Mouse (Mus musculus) lung, adult 18-20 months (tissue): ENCODE measurements around the gene Cox5b.
A peak's percentile ranks its signal among the peaks of the same experiment; 100 is the strongest.
"Not testable (repeated sequence)": the region's sequence is repeated elsewhere in the genome, so short reads cannot be mapped to it uniquely, and the experiment has no call there.

ENCODE experiments used
- DNase-seq, 2 experiments: peaks; one replicate each; pipeline ENCODE4 v3.0.0; 2022; ENCODE audit warnings: mixed read lengths in 2 of 2

The Cox5b gene

GRCm38 (mm10) chr1:36691271-36692155 is at the start of gene Cox5b:
Gene Cox5b (plus strand): TSS chr1:36691449.
- peak; percentile 97 to 98 for DNase-seq

DNA sequence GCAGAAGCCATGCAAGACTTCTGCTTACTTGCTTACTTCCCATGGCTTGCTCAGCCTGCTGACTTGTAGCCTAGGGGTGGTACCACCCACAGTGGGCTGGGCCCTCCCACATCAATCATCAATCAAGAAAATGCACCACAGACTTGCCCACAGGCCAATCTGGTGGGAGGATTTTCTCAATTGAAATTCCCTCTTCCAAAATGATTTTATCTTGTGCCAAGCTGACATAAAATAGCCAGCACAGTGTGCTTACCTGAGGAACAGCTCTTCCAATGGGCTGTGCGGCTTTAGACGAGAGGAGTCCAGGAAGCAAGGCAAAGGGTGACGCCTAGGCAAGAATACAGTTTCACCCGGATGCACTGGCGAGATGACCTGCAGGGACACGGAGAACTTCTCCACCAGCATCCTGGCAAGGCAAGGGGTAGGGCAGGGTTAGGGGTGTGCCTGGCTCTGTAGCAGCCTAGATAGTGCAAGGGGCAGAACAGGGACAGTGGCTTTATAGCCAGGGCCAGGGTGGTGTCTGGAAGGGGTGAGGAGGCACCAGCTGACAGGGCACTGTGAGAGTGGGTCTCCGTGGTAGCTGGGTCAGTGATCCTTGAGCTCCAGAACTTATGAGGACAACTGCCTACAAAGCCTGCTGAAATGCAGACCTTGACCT is 47.2 kb upstream of the Cox5b start:
- no peak for DNase-seq

- DNase-seq: no peak
Observed at GRCm38 (mm10) chr1:36644615-36645007, 46.6 kb upstream of the Cox5b start.

GRCm38 (mm10) chr1:36646285-36646684 is 45.0 kb upstream of the Cox5b start:
- DNase-seq: no peak

GRCm38 (mm10) chr1:36647631-36648030 is 43.6 kb upstream of the Cox5b start:
- DNase-seq: no peak

GRCm38 (mm10) chr1:36655039-36655438 is 36.2 kb upstream of the Cox5b start:
- DNase-seq: no peak

DNA sequence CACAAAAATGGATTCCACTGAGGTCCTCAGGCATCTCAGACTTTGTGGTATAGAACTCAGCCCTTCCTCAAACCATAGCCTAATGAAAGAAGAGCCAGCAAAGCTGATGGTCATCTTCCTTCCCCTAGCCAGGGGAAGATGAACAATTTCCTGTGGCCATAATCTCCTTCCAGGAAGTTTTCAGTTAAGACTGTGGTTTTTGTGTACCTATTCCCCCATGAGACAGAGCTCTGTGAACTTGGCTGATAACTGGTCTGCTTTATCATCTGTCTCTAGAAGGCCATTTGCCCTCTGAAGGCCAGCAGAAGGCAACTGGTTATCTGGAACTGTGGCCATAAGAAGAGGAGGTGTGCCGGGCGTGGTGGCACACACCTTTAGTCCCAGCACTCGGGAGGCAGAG is 35.0 kb upstream of the Cox5b start:
- DNase-seq: no peak

DNA sequence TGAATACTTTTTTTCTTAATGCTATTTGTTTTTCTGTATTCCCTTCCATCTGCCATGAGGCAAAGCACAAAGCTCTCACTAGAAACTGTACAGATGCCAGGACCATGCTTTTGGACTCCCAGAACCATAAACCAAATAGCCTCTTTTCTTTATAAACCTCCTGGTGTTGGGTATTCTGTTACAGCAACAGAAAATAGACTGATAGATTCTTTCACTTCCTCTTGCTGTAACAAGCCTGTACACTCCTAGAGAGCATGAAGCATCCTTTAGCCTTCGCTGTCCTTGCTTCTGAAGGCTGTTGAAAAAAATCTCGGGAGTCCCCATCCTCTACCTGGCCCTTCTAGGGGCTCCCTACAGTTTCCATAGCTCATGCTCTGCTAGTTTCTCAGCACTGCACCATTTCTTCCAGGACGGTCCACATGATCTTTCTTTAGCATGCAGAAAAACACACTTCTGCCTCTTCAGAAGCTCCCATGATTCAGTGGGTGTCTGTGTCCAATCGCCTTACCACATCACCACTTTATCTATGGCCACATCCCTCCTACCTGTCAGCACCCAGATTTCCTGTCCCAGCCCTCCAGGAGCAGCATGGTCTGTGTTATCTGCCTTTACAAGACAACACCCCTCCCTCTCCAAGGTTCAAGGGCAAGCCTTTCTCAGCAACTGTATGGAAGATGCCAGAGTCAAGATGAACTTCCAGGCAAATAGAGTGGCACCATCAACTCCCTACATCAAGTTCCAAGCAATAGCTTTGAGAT is 33.4 kb upstream of the Cox5b start:
- no peak for DNase-seq

DNA sequence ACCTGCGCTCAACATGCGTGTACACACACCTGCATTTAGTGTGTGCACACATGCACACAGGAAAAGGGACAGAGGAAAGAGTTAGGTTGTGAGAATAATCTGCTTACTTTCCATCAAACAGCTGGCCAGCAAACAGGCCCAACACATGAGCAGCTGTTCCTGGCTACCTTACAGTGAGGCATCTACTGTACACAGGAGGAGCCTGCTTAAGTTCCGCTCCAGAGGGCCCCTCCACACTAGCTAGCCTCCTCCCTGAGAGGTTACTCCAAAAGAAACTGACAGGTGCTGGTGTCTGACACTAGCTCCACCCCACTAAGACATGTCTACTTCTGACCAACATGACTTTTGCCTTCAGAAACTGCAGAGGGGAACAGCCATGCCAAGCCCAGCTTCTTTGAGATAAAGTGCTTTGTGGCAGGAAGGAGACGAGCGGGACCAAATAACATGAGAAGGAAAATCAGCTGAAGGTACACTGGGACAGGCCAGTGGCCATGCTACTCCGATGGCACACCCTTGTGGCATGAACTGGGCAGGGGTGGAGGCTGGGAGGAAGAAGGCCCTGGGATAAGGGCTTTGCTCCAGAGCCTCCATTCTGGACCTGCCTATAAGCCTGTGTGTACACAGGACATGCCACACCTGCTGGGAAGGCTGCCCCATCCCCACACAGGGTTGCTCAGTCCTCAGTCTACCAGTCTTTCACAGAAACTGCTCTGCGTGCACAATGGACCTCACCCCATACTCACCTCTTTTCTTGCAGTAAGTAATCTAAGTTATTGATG is 32.4 kb upstream of the Cox5b start:
- DNase-seq: no peak

DNA sequence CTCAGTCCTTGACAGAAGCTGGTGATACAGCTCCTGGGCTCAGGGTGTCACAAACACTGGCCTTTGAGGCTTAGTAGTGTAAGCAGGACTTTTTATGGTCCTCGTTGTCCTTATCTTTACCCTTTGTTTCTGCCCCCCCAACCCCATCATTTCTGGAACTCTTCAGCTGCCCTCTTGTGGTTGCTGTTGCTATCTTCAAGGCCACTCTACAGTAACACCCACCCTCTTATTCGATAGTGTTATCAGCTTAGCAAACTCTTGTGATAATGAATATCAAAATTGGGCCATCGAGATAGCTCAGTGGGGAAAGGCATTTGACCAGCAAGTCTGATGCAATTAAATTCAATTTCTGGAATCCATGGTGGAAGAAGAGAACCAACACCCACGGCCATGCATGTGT is 26.8 kb upstream of the Cox5b start:
- DNase-seq: peak in 1 of 2 experiments; percentile 12

GRCm38 (mm10) chr1:36665165-36665723 is 26.0 kb upstream of the Cox5b start:
- DNase-seq: no peak

DNA sequence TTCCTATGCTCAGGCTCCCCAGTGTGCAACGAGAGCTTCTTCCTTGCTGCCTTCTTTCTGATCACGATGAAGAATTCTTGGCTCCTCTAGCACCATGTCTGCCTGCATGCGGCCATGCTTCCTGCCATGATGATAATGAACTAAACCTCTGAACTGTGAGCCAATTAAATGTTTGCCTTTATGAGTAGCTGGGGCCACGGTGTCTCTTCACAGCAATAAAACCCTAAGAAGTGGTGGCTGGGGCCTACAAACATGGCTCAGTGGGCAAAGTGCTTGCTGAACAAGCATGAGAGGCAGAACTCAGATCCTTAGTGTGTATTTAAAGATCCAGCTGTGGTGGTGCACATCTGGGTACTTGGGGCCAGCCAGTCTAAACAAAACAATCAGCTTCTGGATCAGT is 25.3 kb upstream of the Cox5b start:
- DNase-seq: no peak

DNA sequence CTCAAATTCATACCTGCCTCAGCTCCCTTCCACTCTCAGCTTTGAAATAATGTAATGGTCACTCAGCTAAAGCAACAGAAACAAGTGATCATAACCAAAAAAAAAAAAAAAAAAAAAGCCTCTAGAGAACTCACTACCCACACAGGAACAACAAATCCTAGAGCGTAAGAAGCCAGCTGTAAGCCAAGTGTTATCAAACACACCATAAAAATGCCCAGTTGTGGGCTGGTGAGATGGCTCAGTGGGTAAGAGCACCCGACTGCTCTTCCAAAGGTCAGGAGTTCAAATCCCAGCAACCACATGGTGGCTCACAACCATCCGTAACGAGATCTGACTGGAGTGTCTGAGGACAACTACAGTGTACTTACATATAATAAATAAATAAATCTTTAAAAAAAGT is 23.2 kb upstream of the Cox5b start:
- not testable (repeated sequence) for DNase-seq

GRCm38 (mm10) chr1:36670256-36670655 is 21.0 kb upstream of the Cox5b start:
- DNase-seq: no peak

GRCm38 (mm10) chr1:36671260-36671659 is 20.0 kb upstream of the Cox5b start:
- DNase-seq: no peak

GRCm38 (mm10) chr1:36672648-36673350 is 18.4 kb upstream of the Cox5b start:
- no peak for DNase-seq

DNA sequence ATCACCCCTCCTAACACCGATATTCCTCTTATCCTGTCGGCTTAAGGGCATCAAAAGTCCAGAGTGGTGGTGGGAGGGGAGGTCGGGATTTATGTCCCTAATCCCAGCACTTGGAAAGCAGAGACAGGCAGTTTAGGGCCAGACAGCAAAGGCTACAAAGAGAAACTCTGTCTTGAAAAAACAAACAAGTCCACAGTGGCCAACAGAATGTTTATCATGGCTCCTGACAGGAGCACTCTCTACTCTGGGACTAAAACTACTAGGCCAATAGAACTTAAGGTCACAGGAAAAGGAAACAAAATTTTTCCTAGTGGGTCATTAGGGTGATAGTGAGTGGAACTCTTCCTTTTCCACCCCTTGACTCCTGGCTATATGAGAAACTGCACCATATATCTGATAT is 16.3 kb upstream of the Cox5b start:
- DNase-seq: no peak

GRCm38 (mm10) chr1:36680893-36681292 is 10.4 kb upstream of the Cox5b start:
- DNase-seq: no peak

- DNase-seq: no peak
Observed at GRCm38 (mm10) chr1:36682620-36683355, 8.5 kb upstream of the Cox5b start, which contains the start of gene Fam178b. Gene Fam178b (minus strand): TSS chr1:36683183.

DNA sequence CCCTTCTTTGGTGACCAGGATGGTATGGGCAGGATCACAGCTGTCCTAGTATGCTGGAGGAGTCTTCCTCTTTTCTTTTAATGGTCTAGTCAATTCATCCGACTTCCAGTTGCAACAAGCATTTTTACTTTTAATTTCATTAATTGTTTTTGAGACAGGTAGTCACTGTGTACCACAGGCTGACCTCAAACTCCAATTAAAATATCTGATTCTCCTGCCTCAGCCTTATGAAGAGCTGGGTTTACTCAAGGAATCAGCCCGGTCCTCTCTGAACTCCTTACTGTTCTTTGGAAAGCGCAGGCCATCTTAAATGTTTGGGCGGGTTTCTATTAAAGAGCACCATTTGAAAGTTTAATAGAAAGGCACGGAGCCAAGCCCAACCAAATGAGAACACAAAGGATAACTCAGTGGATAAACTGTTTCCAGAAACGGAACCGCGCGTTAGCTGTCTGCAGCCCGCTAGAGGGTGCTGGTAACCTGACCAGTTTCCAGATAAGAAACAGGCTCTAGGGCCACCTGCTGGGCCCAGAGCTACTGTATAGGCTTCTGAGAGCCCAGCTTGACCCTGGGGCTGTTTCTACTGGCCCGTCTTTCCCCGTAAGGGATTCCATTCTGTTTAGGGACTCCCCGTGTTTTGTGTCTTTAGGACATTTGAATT is 7.3 kb upstream of the Cox5b start:
- peak; percentile 77 to 81 for DNase-seq
